Mouse (Mus musculus): ENCODE data around the gene Amhr2.

Gene Amhr2

DNA sequence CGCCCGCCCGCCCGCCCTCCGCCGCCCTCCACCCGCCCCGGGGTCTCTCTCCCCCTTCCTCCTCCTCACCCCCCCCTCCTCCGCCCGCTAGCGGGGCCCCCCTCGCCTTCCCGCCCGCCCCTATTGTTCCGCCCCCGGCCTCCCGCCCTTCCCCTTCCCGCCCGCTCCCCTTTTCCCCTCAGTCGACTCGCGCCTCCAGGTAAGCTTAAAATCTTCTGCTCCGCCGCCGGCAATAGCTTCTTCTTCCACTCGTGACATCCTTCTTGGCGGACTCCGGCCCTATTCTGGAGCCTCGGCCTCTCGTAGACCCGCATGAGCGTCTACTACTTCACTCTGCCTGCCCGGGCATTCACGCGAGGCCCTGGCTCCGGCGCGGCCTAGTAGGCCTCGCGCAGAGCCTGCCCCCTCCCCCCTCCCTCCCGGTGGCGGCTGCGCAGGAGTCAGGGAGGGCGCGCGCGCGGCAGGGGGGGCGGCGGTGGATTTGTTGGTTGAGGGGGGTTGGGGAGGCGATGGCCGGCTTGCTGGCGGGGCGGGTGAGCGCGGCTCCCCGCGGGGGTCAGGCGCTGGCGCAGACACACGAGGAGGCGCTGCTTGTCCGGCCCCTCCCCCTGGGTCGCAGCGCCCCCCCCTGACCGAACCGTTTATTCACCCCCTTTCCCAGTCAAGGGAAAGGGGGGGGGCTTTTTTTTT is 25.6 kb downstream of the Amhr2 start:
- DNase-seq (ENCODE audit: low spot score in 2 of 2) = peak; percentile 61 to 64

DNA sequence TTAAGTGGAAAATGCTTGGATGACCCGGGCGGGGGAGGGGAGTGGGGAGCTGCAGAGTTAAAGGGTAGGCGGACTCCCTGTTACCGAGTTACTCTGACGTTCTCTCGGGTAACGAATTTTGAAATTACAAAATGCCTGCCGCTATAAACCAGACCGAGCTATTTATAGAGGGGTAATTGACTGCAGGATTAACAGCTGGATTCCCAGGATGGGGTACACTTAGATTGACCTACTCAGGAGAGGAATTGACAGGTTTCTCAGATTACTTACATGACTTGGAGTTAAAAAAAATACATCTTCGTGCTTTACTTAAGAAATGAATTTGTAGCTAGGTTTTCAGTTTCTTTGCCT is 26.1 kb downstream of the Amhr2 start:
- DNase-seq (ENCODE audit: low spot score in 2 of 2) = no peak

GRCm38 (mm10) chr15:102471727-102472126 is 26.6 kb downstream of the Amhr2 start:
- no peak for DNase-seq (ENCODE audit: low spot score in 2 of 2)

GRCm38 (mm10) chr15:102473246-102473645 is 28.1 kb downstream of the Amhr2 start:
- no peak for DNase-seq (ENCODE audit: low spot score in 2 of 2)

DNA sequence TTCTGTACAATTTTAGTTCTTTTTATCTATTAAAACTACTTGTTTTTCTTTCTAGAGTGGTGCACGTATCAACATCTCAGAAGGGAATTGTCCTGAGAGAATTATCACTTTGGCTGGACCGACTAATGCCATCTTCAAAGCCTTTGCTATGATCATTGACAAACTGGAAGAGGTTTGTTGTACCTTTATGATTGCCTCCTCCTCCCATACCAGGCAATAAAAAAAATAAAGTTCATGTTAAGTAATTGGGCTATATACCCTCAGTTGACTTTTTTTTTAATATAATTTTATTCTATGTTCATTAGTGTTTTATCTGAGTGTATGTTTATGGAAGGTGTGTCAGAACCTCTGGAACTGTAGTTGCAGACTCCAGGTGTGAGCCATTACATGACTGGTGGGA is 29.4 kb downstream of the Amhr2 start:
- no peak for DNase-seq (ENCODE audit: low spot score in 2 of 2)

GRCm38 (mm10) chr15:102483136-102483535 is 38.0 kb downstream of the Amhr2 start:
- DNase-seq (ENCODE audit: low spot score in 2 of 2) = no peak

DNA sequence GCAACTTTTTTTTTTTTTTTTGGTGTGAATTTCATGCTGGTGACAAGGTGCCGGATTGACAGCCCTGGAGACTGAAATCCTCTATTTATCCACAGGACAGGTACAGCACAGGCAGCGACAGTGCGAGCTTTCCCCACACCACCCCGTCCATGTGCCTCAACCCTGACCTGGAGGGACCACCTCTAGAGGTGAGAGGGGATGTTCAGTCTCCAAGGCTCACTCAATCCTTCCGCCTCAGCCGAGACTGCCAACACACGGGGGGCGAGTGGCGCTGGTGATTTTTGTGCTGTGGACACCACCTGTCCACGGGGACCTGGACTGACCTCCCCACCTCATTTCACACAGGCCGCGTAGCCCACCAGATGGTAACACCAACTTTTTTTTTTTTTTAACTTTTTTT is 40.7 kb downstream of the Amhr2 start:
- DNase-seq (ENCODE audit: low spot score in 2 of 2) = no peak

- no peak for DNase-seq (ENCODE audit: low spot score in 2 of 2)
Measured at GRCm38 (mm10) chr15:102487664-102488063, 42.5 kb downstream of the Amhr2 start.

GRCm38 (mm10) chr15:102498322-102498721 is 53.2 kb downstream of the Amhr2 start:
- DNase-seq (ENCODE audit: low spot score in 2 of 2) = no peak

- no peak for DNase-seq (ENCODE audit: low spot score in 2 of 2)
Measured at GRCm38 (mm10) chr15:102499370-102499769, 54.2 kb downstream of the Amhr2 start.

DNA sequence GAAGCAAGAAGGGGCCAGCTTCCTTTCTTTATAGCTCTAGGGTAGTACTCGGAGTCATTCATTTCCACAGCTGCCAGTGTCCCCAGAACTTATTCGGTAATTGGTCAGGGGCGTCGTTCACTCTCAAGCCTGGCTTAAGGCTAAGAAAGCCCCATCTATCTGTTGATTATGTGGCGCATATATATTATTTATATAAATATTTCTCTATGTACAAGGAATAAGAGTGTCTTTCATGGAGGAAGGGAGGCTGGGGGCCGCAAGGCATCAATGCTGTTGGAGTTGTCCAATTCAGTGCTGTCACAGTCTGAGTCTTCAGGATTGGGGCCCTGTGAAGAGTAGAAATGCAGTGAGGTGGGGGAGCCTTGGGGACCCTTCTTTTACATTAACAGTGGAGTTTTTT is 54.7 kb downstream of the Amhr2 start:
- no peak for DNase-seq (ENCODE audit: low spot score in 2 of 2)

- no peak for DNase-seq (ENCODE audit: low spot score in 2 of 2)
Measured at GRCm38 (mm10) chr15:102500479-102500878, 55.3 kb downstream of the Amhr2 start.

- no peak for DNase-seq (ENCODE audit: low spot score in 2 of 2)
Measured at GRCm38 (mm10) chr15:102501084-102501814, 56.1 kb downstream of the Amhr2 start.

DNA sequence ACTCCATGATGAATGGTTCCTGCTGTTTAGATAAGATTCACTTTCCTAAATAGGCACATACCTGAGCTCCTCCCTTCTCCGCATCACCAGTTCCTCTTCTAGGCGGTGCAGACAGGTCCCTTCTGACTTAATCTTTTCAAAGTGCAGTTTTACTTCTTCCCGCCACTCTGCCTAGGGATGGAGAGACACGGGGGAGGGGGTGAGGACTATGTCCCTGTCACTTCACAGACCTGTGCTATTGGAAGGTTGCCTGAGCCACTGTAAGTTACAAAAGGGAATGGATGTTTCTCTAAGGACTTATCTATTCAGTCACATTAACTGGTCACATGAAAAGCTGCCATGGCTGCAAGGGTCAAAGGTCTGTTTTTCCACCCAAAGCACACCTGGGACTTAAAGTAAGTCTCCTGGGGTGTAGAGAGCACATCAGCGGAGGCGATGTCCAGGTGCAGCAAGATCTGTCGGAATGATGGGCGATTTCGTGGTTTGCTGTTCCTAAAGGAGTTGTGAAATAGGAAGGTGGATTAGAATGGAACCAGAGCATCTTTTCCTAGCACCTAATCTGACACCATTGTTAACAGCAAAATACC is 57.2 kb downstream of the Amhr2 start:
- DNase-seq (ENCODE audit: low spot score in 2 of 2) = no peak

GRCm38 (mm10) chr15:102503447-102503846 is 58.3 kb downstream of the Amhr2 start, which contains the start of gene Gm10337:
Gene Gm10337 (plus strand): TSS chr15:102503722.
- no peak for DNase-seq (ENCODE audit: low spot score in 2 of 2)

All from frontal cortex, postnatal 25 days (tissue).